Mouse (Mus musculus) heart, adult 11 months (tissue): ENCODE results near the gene Rabgef1.
A peak's percentile ranks its signal among the peaks of the same experiment; 100 is the strongest.
"Not testable (repeated sequence)": the region's sequence is repeated elsewhere in the genome, so short reads cannot be mapped to it uniquely, and the experiment has no call there.

Experiments used
- DNase-seq: peaks from one replicate; pipeline ENCODE4 v3.0.0; 2022

Gene Rabgef1

GRCm38 (mm10) chr5:130218336-130218735, 46.7 kb downstream of the Rabgef1 start:
- DNase-seq = no peak

DNA sequence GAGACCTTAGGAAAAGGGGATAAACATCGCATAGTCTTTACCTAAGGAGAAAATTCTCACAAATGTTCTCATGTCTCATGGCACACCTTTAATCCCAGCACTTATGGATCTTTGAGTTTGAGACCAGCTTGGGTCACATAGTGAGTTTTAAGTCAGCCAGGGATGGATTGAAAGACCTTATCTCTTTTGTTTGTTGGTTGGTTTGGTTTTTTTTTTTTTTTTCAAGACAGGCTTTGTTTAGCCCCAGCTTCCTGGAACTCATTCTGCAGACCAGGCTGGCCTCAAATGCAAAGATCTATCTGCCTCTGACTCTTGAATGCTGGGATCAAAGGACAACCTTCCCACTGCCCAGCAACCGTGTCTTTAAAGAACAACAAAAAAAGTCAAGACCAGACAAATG, 49.7 kb downstream of the Rabgef1 start:
- DNase-seq = no peak

- DNase-seq = no peak
These were observed 50.2 kb downstream of the Rabgef1 start for GRCm38 (mm10) chr5:130221760-130222145.

DNA sequence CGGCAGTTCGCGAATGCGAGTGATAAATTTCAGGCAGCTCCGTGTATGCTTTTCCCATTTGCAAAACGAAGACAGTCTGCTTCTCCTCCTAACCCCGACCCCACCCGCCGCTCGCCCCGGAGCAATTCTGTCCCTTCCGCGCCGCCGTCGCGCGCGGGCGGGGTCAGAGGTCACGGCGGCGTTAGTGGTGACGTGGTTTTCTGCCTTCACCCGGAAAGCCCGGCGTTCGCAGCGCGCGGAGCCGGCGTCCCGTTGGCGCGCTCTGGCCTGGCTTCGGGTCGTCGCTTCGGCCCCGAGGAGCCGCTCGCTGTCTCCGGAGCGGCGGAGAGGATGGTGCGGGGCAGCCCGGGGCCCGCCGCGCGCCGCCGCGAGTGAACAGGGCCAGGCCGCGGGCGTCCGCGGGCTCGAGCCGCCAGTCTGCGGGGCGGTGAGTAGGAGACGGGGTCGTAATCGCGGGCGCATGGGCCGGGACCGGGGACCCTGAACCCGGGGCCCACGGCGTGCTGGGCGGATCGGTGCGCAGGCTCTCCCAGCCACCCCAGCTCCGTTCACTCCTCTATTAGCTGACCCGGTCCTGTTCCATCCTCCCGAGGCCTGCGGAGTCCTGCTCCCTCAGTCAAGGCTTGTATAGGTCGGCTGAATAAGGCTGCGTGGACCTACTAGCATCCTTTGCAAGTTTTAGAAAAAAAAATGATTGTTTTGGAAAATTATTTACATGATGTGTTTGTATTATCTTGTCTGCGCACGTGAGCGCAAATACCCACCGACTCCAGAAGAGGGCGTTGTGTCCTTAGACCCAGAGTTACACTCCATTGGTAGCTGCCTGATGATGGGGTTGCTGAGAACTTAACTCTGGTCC, 50.8 kb downstream of the Rabgef1 start:
- peak; percentile 99 for DNase-seq

GRCm38 (mm10) chr5:130226790-130227189, 55.2 kb downstream of the Rabgef1 start:
- no peak for DNase-seq

DNA sequence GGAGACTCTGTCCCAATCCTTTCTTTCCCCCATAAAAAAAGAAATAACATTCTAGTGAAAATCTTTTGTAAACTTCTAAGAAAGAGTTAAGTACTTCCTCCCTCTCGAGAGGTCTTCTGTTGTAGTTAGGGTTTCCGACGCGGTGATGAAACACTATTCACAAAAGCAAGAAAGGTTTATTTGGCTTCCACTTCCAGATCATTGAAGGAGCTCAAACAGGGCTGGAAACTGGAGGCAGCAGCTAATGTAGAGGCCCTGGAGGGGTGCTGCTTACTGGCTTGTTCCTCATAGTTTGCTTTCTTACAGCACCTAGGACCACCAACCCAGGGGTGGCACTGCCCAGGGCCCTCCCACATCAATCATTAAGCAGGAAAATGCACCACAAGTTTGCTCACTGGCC, 56.5 kb downstream of the Rabgef1 start:
- no peak for DNase-seq

DNA sequence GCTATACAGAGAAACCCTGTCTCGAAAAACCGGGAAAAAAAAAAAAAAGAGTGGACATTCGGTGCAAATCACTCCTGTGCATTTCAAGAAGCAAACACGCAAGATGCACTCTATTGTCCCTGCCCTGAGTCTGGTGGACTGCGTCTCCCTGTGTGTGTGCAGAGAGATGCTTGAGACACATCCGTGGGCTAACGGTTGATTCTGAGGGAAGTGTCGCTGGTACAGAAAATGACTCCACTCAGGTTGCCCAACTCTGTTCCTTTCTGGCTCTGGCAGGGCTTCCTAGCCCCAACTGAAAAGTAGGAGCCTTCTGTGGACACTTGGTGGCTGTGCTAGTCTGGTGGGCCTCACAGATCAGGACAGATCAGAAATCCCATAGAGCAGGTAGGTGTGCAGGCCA, 64.7 kb downstream of the Rabgef1 start:
- DNase-seq = no peak

- DNase-seq = no peak
These were observed 67.6 kb downstream of the Rabgef1 start for GRCm38 (mm10) chr5:130239236-130239635.

DNA sequence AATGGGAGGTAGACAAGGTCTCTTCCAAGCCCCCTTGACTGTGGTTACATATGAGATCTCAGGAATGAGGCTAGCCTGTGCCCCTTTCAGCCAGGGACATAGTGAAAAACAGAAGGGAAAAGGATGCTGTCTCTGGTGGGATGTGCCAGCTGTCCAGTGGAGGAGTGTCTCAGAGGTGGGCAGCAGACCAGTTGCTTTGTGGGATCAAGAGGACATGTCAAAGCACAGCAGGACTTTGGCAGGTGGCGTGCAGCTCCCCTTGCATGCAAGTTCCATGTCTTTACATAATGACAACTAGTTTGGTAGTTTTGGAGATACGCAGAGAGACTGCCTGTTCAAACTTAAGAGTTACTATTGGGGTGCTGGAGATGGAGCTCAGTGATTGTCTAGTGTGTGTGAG, 68.3 kb downstream of the Rabgef1 start:
- no peak for DNase-seq

DNA sequence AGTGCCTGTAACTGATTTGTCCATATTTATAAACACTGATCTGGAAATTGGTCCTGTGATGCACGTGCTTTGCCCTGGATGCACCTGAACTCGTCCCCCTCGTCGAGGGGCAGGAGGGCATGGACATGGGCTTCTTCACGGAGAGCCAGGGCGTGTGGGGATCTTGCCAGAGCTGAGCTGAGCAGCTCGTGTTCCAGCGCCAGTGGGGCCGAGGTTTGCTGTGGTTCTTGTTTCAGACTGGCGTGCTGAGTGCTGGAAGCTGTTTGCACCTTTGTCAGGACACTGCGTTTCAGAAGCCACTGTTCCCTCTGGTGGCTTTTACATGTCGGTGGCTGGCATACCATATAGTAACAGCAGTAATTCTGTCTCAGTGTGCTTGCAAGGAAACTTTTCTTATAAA, 69.8 kb downstream of the Rabgef1 start:
- no peak for DNase-seq

- DNase-seq = no peak
These were observed 76.2 kb downstream of the Rabgef1 start for GRCm38 (mm10) chr5:130247823-130248222.

- peak; percentile 93 for DNase-seq
These were observed 82.8 kb downstream of the Rabgef1 start for GRCm38 (mm10) chr5:130254164-130255016.

GRCm38 (mm10) chr5:130255017-130255720, 83.6 kb downstream of the Rabgef1 start, which contains the start of the genes Sbds and Tyw1:
TSS of gene Sbds (minus strand) at chr5:130255530.
TSS of gene Tyw1 (plus strand) at chr5:130255619.
- DNase-seq = peak; percentile 100

DNA sequence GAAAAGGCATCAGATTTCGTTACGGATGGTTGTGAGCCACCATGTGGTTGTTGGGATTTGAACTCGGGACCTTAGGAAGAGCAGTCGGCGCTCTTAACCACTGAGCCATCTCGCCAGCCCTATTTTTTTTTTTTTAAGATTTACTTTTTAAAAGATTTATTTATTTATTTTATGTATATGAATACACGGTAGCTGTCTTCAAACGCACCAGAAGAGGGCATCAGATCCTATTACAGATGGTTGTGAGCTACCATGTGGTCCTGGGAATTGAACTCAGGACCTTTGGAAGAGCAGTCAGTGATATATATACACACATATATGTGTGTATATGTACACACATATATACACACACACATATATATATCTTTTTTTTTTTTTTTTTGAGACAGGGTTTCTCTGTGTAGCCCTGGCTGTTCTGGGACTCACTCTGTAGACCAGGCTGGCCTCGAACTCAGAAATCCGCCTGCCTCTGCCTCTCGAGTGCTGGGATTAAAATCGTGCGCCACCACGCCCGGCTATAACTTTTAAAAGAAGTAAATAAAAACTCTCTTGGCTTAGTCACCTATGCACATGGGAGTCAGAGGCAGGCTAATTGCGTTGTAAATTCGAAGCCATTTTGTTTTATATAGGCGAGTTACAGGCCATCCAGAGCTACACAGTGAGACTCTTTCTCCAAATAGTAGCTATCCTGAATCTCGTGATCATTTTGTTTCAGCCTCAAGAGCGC, 84.4 kb downstream of the Rabgef1 start:
- not testable (repeated sequence) for DNase-seq

GRCm38 (mm10) chr5:130256678-130257271, 85.2 kb downstream of the Rabgef1 start:
- peak; percentile 100 for DNase-seq

DNA sequence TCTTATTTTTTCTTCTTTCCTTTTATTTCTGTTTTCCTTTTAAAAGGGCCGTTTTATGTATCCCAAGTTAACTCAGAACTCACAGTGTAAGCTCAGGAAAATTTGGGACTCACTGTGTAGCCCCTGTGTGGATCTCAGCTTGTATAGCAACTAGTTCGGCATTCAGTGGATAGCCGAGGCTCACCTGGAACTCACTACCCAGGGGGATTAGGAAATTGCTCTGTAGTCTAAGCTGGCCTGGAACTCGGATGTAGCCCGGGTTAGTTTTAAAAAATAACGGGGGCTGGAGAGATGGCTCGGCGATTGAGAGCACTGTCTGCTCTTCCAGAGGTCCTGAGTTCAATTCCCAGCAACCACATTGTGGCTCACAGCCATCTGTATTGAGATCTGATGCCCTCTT, 85.7 kb downstream of the Rabgef1 start:
- no peak for DNase-seq

DNA sequence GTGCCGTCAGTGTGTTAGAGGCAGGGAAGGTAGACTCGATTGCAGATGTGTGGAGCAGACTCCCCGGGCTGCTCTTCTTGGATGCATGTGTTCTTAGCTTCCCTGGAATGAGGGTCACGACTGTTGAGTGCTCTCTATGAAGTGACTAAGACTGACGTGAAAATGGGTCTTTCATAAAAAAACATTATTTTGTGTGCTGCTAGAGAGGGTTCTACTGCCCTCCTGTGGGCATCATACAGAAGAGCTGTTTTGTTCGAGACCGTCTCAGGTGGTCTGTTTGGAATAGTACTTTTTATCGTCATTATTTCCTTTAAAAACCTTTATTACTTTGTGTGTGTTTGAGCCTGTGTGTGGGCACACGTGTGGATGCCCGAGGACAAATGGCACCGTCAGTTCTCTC, 91.9 kb downstream of the Rabgef1 start:
- DNase-seq = no peak
